Mouse (Mus musculus) heart, postnatal 4 days (tissue): ENCODE results near the gene Tcerg1l. TPM values are rescaled to one million over a fixed set of nuclear protein-coding genes. Genes with fewer than 3 reads are reported as not detected.
A peak's percentile ranks its signal among the peaks of the same experiment; 100 is the strongest.

Source experiments
- DNase-seq: peaks from one replicate; pipeline ENCODE4 v3.0.0; 2021
- total RNA-seq, 2 experiments: library from RNA; stranded (reverse); gene quantifications; 2 replicates each; pipeline ENCODE4 v1.2.3; 2021

Tcerg1l gene
- total RNA-seq, 2 experiments from 2014 or later, result not detected

DNA sequence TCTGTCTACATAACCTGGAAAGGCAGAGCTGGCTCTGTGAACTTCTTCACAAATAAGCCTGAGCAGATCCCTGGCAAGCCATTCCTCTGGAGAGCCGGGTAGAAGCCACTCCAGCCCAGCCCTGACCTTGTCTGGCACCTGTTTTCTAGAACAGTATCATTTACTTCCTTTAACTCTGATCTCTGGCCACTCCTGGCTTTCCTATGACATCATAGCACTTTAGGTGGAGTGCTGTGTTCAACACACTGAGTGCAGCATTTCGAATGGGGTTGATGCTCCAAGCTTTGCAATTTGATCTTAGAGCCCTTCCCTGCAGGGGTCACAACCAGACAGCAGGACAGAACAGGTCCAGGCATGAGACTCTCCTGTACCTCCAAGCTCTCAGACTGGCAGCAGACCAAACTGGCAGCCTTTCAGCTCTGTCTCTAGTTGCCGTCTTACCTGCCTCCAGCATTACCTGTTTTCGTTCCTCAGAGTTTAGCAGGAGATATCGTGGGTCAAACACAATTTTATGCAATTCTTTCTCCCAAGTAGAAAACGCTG is 179.9 kb downstream of the Tcerg1l start:
- DNase-seq, result no peak

DNA sequence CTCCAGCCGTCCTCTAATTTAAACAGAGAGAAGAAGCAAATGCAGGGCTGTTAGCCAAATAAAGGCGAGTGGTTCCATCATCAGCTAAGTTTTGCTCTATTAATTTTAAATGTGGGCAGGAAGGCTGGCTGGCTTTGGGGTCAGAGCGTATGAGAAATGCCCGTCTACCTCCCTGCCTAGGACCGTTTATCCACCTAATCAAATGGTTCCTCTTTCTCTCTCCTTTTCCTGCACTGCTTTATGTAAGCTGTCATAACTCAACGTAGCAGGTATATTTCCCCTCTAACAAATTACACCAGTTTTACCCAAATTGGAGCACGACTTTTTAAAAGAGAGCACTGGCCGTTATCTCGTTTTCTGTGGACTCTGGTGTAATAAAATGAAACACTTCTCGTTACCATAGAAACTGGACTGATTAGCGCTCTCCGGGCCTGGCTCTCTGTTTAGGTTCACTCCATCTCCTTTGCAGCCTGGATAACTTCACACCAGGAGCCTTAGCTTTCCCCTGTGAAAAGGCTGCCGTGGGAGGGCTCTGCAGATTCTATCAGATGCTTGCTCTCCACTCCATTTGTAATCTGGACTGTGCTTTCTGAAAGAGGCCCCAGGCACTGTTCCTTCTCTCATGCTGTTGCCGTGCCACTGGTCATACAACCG is 182.2 kb downstream of the Tcerg1l start:
- DNase-seq, result no peak

DNA sequence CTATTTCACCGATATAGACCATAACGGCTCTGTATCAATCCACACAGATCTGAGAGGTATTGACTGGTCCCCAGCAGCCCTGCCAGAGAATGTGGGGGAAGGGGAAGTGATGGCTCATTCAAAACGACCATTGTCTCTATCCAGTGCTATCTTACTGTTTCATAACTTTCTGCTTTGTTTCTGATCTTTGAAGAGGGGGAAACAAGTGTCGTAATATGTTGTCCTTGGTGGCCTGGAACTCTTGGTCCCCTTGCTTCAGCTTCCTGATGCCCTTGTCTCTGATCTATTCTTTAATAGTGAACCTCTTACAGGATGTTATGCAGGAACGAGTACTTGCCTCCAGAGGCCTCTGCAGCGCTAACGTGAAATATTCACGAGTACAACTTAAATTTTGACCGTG is 182.8 kb downstream of the Tcerg1l start:
- DNase-seq, result no peak

DNA sequence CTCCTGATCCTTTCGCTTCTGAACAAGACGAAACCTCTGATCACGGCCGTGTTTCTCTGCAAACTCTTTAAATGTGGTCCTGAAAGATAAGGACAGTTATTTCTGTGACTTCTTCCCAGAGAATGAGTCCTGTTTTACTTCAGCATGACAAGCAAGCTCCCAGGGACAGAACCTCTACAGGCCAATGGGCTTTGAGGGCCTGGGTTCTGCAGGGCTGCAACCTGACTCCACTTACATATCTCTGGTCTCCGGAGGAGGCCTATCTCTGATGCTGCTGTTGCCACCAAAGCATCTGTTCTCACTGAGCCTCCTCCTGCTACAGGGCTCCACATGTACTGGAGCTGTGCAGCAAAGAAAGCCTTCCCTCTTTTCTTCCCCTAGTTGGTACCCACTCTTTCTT is 187.8 kb downstream of the Tcerg1l start:
- peak; percentile 7 for DNase-seq

DNA sequence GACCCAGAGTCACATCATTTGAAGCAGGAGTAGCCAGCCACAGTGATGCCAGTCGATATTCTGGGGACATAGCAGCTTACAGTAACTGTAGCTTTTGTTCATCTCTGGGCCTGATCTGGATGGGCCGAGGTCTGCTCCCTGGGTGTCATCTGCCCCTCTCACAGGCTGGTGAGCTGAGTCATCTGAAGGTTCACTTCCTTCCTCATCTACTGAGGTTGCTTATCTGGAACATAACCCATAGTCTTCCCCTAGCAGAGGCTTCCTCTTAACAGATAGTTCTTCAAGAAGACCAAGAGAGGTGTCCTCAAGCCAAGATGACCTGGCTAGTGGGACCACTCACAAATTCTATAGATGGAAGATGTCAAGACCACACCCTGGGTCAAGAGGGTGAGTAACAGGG is 192.4 kb downstream of the Tcerg1l start:
- DNase-seq, result no peak

DNA sequence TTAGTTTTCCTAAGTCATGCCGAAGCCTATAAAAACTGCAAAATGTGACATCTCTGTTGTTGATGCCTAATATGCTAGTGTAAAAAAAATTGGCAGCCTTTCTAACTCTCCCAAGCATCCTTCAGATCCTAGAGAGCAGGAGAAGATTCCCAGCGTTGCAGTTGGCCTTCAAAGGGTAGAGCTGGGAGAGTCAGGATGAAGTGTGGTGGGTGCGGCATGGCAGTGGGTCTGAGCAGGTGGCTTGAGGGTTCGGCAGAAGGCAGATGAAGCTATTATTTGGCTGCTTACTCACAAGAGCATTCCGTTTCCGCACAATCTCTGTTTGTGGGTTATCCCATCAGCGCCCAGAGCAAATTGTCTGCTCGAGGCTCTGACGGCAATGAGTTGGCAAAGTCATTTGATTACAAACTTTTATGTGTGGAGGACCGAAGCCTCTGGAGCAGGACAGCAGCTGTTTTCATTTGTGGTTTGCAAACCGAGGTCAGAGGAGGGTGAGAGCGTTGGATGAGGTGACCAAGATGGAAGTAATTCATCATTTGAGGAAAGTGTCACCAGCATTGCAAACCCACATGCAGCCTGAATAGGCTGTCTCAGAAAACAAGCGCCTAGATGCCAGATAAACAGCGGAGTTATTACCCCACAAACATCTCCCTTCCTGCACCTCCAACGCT is 195.2 kb downstream of the Tcerg1l start:
- no peak for DNase-seq

DNA sequence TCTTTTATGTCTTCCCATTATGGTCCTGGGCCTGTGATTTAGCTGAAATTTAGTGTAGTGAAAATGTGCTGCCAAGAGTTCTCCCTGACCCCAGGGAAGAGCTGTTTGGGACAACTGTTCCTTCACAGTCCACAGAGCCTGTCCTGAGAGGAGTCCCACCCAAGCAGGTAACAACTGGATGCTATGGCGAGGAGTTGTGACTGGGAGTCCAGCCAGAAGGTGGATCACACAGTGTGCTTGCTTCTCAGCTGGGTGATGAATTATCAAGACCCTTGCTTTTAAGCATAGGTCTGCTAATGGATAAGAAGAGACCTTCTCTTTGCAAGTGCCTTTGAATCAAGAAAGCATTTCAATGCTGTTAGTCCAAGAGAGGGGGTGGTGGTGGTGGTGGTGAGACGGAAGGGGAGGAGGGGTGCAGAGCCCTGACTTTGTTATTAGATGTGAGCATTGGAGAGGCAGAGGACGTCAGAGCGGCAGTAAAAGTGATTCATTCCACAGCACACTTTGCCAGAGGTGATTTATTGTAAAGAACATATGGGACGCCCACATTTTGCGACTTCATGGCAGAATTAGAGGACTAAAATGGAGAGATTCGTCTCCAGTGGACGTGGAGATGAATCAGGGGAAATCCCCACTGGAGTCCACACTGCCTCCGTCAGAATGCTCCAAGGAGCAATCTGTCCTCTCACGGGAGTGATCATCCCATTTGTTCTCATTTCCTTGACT is 198.0 kb downstream of the Tcerg1l start:
- no peak for DNase-seq

DNA sequence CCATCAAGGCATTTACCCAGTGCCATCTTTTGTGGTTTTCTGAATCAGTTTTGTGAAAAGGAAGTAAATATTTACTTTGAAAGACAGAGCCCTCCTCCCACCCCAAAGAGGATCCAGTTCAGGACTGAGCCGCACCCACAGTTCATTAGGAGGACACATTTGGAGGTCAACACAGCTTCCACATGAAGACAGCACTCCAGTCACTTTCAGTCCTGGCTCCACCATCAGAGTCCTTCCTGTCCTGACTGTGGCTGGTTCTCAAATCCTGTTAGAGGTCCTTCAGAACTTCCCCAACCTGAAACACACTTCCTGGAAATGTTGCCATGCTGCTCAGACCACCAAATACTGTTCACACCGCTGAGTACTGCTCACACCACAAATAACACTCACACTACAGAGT is 201.4 kb downstream of the Tcerg1l start:
- DNase-seq, result no peak

DNA sequence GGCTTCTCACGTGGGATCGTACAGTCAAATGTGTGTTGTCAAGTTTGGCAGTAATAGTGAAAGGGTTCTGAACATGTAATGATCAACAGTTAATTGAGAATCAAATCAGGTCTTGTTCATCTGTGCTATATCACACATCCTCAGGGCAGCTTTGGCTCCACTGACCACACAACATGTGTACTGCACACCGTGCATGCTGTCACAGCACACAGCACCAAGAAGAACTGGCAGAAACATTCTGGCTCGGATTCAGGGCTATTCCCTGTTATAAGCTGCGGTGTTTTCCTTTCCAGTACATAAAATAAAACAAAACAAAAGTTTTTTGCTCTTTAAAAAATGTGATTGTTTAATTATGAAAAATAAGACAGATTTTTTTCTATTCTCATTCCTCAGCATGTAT is 213.3 kb downstream of the Tcerg1l start:
- DNase-seq, result no peak

DNA sequence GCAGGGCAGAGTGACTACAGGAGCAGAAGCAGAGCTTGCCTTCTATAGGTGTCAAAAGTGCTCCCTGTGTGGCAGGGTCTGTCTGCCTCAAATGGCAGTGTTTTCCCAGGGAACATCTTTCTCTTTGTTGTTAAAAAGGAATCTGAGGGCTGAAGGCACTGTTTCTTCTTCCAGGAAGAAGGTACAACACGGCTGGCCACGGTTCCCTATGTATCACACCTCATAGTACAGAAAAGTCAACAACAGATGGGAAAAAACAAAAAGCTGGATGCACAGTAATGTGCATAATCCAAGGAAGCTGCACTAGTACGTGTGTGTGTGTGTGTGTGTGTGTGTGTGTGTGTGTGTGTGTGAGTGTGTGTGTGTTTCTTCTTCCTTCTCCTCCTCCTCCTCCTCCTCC is 215.3 kb downstream of the Tcerg1l start:
- no peak for DNase-seq

DNA sequence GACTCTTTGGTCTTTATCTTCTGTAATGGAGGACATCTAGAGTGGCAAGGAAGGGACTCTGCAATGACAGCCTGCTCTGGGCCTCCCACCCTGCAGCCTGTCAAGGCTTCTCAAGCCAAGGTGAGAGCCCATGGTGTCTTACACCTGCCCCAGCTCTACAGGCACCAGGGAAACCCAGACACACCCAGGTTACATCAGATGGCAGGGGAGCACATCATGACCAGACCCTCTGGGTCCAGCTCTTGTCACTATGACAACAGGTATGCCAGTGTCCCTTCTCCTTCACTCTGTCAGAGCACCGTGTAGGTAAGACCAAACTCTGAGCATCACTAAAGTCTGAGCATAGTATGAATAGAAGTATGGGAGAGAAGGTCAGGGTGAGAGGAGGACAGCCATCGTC is 218.9 kb downstream of the Tcerg1l start:
- DNase-seq, result no peak

DNA sequence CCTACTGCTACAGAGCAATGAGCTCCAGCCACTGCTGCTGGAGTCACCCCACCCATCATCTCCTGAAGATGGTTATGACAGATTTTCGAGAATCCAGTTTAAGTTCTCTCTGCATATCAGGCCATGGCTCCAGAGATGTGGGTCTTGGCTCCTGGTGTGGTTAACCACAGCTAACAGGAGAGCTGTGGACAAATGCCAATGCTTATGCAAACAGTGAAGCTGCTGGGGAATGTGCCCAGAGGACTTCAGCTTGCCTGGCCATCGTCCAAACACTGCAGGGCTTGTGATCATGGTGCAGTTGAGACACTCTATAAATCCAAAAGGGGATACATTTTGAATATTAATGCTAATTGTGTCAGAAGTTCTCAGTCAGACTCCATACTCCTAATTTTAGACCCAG is 221.5 kb downstream of the Tcerg1l start:
- peak; percentile 73 for DNase-seq

DNA sequence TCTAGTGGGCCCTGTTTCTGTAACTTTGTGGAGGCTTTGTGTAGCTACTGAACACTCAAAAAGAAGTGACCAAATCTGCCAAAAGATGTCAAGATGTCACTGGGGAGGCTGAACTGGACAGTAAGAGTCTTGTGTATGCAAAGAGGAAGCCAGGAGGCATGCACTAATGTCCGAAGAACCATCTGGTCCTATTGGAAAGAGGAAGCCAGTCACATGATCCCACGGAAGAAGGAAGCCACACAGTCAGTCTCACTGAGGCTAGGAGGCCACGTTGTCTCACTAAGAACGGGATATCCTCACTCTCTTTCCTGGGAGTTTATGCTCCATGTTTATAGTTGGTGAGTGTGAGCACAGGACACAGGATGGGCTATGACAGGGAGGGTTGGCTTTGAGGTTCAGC is 227.1 kb downstream of the Tcerg1l start:
- no peak for DNase-seq
